Mouse (Mus musculus): ENCODE measurements at regions not wholly inside any gene's neighbourhood (a gene's known extent, or its start where the extent isn't known, plus 50 kb on each side); places are given as distances from the start of the nearest gene placed in this dataset.

- no peak for TF ChIP-seq POLR2A (IDR thresholded peaks at IDR 0.05; ENCODE audit: insufficient read depth, low read length)
- TF ChIP-seq CTCF (IDR thresholded peaks at IDR 0.05; ENCODE audit: low read depth, low read length): no peak
- TF ChIP-seq EP300 (IDR thresholded peaks at IDR 0.05; ENCODE audit: insufficient read depth, low read depth, low read length): peak; percentile 59; the same call in 1 of the 2 replicates
Observed at GRCm38 (mm10) chr3:38568596-38568975, 83.9 kb upstream of the Ankrd50 start.
